Mouse (Mus musculus): ENCODE measurements around the gene Hmgb2.

DNA sequence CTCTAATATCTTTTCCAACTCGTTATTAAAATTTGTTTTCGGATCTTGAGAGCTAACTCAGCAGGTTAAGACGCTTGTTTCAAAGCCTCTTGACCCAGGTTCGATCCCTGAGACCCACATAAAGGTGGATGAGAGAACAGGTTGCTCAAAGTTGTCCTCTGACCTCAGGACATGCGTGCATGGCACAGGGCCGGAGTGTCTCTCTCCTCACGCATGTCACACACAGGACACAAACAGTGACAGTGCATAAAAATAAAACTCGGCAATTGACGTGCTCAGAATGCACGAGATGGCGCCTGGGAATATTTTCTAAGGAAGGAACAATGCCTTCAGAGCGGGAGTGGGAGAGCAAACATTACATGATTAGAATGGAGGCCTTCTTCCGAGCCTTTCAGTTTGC, 18.5 kb downstream of the Hmgb2 start:
- no peak for TF ChIP-seq MYC (IDR thresholded peaks at IDR 0.05; ENCODE audit: low read depth, low read length)
- no peak for TF ChIP-seq NELFE (IDR thresholded peaks at IDR 0.05; ENCODE audit: low read depth, low read length)
- no peak for TF ChIP-seq CTCF (conservative IDR thresholded peaks at IDR 0.05 in 1 of 2, IDR thresholded peaks at IDR 0.05 in 1 of 2; ENCODE audit: low read depth in 2 of 2, low read length in 2 of 2)
- no peak for TF ChIP-seq E2F4 (IDR thresholded peaks at IDR 0.05; ENCODE audit: insufficient replicate concordance, low read depth, low read length)
- no peak for TF ChIP-seq POLR2AphosphoS2 (IDR thresholded peaks at IDR 0.05; ENCODE audit: low read depth, low read length)
- TF ChIP-seq ZC3H11A (IDR thresholded peaks at IDR 0.05; ENCODE audit: low read depth, low read length), result no peak
- no peak for TF ChIP-seq MAFK (IDR thresholded peaks at IDR 0.05; ENCODE audit: insufficient replicate concordance, low read length)
- TF ChIP-seq UBTF (IDR thresholded peaks at IDR 0.05; ENCODE audit: low read depth, low read length), result no peak
- TF ChIP-seq JUND (conservative IDR thresholded peaks at IDR 0.05; ENCODE audit: low read depth, low read length), result no peak
- TF ChIP-seq RCOR1 (conservative IDR thresholded peaks at IDR 0.05; ENCODE audit: low read depth, low read length), result no peak
- no peak for TF ChIP-seq MAX (IDR thresholded peaks at IDR 0.05; ENCODE audit: low read length)
- TF ChIP-seq POLR2A (IDR thresholded peaks at IDR 0.05; ENCODE audit: low read depth, low read length), result no peak
- TF ChIP-seq BHLHE40 (IDR thresholded peaks at IDR 0.05; ENCODE audit: low read depth, low read length), result no peak
